ENCODE assay signal across 8 mouse cellular contexts in the genomic region with DNA sequence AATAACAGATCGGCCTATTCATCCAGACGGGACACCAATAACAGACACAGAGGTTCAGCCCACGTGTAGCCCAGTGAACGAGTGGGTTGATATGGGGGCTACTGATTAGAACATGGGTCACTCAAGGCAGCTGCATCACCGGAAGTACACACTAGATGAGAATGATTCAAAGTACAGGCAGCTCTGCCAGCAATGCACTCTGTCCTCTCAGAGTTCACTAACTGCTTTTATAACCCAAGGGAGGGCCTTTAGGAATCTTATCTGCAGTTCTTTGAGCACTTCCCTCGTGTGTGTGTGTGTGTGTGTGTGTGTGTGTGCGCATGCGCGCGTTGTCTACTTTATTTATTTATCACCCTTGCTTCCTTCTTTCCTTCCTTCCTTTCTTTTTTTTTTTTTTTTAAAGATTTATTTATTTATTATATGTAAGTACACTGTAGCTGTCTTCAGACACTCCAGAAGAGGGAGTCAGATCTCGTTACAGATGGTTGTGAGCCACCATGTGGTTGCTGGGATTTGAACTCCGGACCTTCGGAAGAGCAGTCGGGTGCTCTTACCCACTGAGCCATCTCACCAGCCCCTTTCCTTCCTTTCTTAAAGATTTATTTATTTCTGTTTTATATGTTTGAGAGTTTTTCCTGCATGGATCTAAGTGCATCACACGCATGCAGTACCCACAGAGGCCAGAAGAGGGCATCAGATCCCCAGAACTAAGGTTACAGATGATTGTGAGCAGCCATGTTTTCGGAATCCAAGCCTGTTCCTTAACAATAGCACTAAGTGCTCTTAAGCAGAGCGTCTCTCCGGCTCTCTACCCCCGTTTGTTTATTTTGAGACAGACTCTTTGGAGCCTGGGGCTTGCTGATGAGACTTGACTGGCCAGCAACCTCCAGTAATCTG. TPM values are rescaled to one million over a fixed set of nuclear protein-coding genes. Genes with fewer than 3 reads are reported as not detected.
DNase-seq lines count a peak whose midpoint lies in the region; ATAC-seq and TF ChIP-seq lines count a peak whose summit lies in the region.
"Had no signal": no experiment of that assay in that cellular context is flagged by ENCODE, and none has a peak within 500 bp of the region (broad histone marks: within the 10 kb centered on the region; RNA-seq: fewer than 3 reads in every experiment).

No protein-coding gene starts in this region.

- no peak overlapping the region for H3K4me3 ChIP-seq in bone marrow macrophage, adult 2 months (ENCODE audit: insufficient read depth, low read length)
- H3K4me3 ChIP-seq in intestine, embryonic 15.5 days (replicated peaks): no peak overlapping the region
- H3K4me3 ChIP-seq in liver, embryonic 13.5 days (replicated peaks): no peak overlapping the region
- H3K4me3 ChIP-seq: heart, embryonic 15.5 days had no signal

- no peaks in the 10 kb centered on the region for H3K27me3 ChIP-seq in intestine, embryonic 15.5 days (replicated peaks)
- H3K27me3 ChIP-seq in liver, embryonic 13.5 days: no peaks in the 10 kb centered on the region
- H3K27me3 ChIP-seq: heart, embryonic 15.5 days had no signal

- H3K4me2 ChIP-seq in intestine, embryonic 15.5 days (replicated peaks): 0 out of 2 replicates have a peak overlapping the region, but pooled peaks have one; percentile 19
- H3K4me2 ChIP-seq in liver, embryonic 13.5 days: no peak overlapping the region
- H3K4me2 ChIP-seq: heart, embryonic 15.5 days had no signal

- no peaks in the 10 kb centered on the region for H3K36me3 ChIP-seq in intestine, embryonic 15.5 days
- H3K36me3 ChIP-seq in liver, embryonic 13.5 days: no peaks in the 10 kb centered on the region
- H3K36me3 ChIP-seq: heart, embryonic 15.5 days had no signal

- H3K9ac ChIP-seq in intestine, embryonic 15.5 days: no peak overlapping the region
- no peak overlapping the region for H3K9ac ChIP-seq in liver, embryonic 13.5 days
- H3K9ac ChIP-seq: heart, embryonic 15.5 days had no signal

- H3K27ac ChIP-seq in bone marrow macrophage, adult 2 months (ENCODE audit: insufficient read depth, low read depth, low read length): no peak overlapping the region
- H3K27ac ChIP-seq in intestine, embryonic 15.5 days: peak overlapping the region; percentile 52; the same call in 1 of the 2 replicates
- no peak overlapping the region for H3K27ac ChIP-seq in liver, embryonic 13.5 days
- H3K27ac ChIP-seq: heart, embryonic 15.5 days had no signal

- TF ChIP-seq CTCF in bone marrow macrophage, adult 2 months (IDR thresholded peaks at IDR 0.05; ENCODE audit: low read depth, low read length): 0 out of 2 replicates have a peak, but pooled peaks have one; percentile 11

- H3K4me1 ChIP-seq in bone marrow macrophage, adult 2 months (ENCODE audit: control insufficient read depth, insufficient read depth, low read length): no peaks in the 10 kb centered on the region
- no peaks in the 10 kb centered on the region for H3K4me1 ChIP-seq in intestine, embryonic 15.5 days (replicated peaks)
- no peaks in the 10 kb centered on the region for H3K4me1 ChIP-seq in liver, embryonic 13.5 days (replicated peaks)

- TF ChIP-seq POLR2A in bone marrow macrophage, adult 2 months (IDR thresholded peaks at IDR 0.05; ENCODE audit: borderline replicate concordance, low read depth, low read length): no peak

- 52% methylated on average over 19 of the region's 19 CpGs for WGBS in intestine, embryonic 15.5 days
- 47% methylated on average over 18 of the region's 19 CpGs for WGBS in liver, embryonic 13.5 days (ENCODE audit: insufficient replicate concordance)

- peak; percentile 69 for DNase-seq in urinary bladder, postnatal 25 days (ENCODE audit: low spot score)
- no peak for DNase-seq in urinary bladder, postnatal 10 days (ENCODE audit: low spot score)
- DNase-seq in fibroblast of lung, adult 2 months (ENCODE audit: low read depth): peak; percentile 28
- peak; percentile 27 for DNase-seq in liver, embryonic 13.5 days
- DNase-seq in retina, adult 2 months (ENCODE audit: low read depth, low spot score): peak; percentile 44

- ATAC-seq in intestine, embryonic 15.5 days: peak; percentile 88
- no peak for ATAC-seq in liver, embryonic 13.5 days (ENCODE audit: low read depth)

- H3K9me3 ChIP-seq in intestine, embryonic 15.5 days: no peaks in the 10 kb centered on the region
- H3K9me3 ChIP-seq in liver, embryonic 13.5 days (replicated peaks): no peaks in the 10 kb centered on the region
- H3K9me3 ChIP-seq: heart, embryonic 15.5 days had no signal

RNA-seq across cellular contexts. Expression of a gene that starts 7.1 kb away (rescaled TPM):
- polyA plus RNA-seq in bone marrow macrophage, adult 2 months (2012; ENCODE audit: insufficient read depth, insufficient read length, missing spikeins): not detected in 2 replicates
- 2.1 and 3.3 TPM in 2 replicates for polyA plus RNA-seq in intestine, embryonic 15.5 days (2015; fragmentation: Nextera tagmentation; extraction: Ambion mirVana)
- polyA plus RNA-seq in liver, embryonic 13.5 days (2015; fragmentation: Nextera tagmentation; extraction: Ambion mirVana): 0.09 and 0.22 TPM in 2 replicates

RNA-seq across cellular contexts. Expression of a gene that starts 7.4 kb away (rescaled TPM):
- not detected in 2 replicates for polyA plus RNA-seq in bone marrow macrophage, adult 2 months (2012; ENCODE audit: insufficient read depth, insufficient read length, missing spikeins)
- polyA plus RNA-seq in intestine, embryonic 15.5 days (2015; fragmentation: Nextera tagmentation; extraction: Ambion mirVana): 5.1 and 9.9 TPM in 2 replicates
- polyA plus RNA-seq in liver, embryonic 13.5 days (2015; fragmentation: Nextera tagmentation; extraction: Ambion mirVana): not detected in 2 replicates
- polyA plus RNA-seq: heart, embryonic 15.5 days had no signal

RNA-seq across cellular contexts. Expression of a gene that starts 15.2 kb away (rescaled TPM):
- not detected in 2 replicates for polyA plus RNA-seq in bone marrow macrophage, adult 2 months (2012; ENCODE audit: insufficient read depth, insufficient read length, missing spikeins)
- 0.14 and 0.20 TPM in 2 replicates for polyA plus RNA-seq in intestine, embryonic 15.5 days (2015; fragmentation: Nextera tagmentation; extraction: Ambion mirVana)
- not detected in 2 replicates for polyA plus RNA-seq in liver, embryonic 13.5 days (2015; fragmentation: Nextera tagmentation; extraction: Ambion mirVana)
- polyA plus RNA-seq: heart, embryonic 15.5 days had no signal

RNA-seq across cellular contexts. Expression of a gene that starts 16.8 kb away (rescaled TPM):
- polyA plus RNA-seq in bone marrow macrophage, adult 2 months (2012; ENCODE audit: insufficient read depth, insufficient read length, missing spikeins): not detected in 2 replicates
- not detected in 2 replicates for polyA plus RNA-seq in intestine, embryonic 15.5 days (2015; fragmentation: Nextera tagmentation; extraction: Ambion mirVana)
- not detected in 2 replicates for polyA plus RNA-seq in liver, embryonic 13.5 days (2015; fragmentation: Nextera tagmentation; extraction: Ambion mirVana)
- polyA plus RNA-seq: heart, embryonic 15.5 days had no signal

RNA-seq across cellular contexts. Expression of a gene that starts 22.2 kb away (rescaled TPM):
- polyA plus RNA-seq in bone marrow macrophage, adult 2 months (2012; ENCODE audit: insufficient read depth, insufficient read length, missing spikeins): 240 and 243 TPM in 2 replicates
- 939 and 946 TPM in 2 replicates for polyA plus RNA-seq in intestine, embryonic 15.5 days (2015; fragmentation: Nextera tagmentation; extraction: Ambion mirVana)
- 535 and 572 TPM in 2 replicates for polyA plus RNA-seq in liver, embryonic 13.5 days (2015; fragmentation: Nextera tagmentation; extraction: Ambion mirVana)
